Mouse (Mus musculus) urinary bladder, postnatal 25 days (tissue): ENCODE measurements around the gene Gtse1.
A peak's percentile ranks its signal among the peaks of the same experiment; 100 is the strongest.
"Not testable (repeated sequence)": the region's sequence is repeated elsewhere in the genome, so short reads cannot be mapped to it uniquely, and the experiment has no call there.

ENCODE experiments used
- DNase-seq: peaks from one replicate; pipeline ENCODE4 v3.0.0; 2022; ENCODE audit warnings: low spot score

Gtse1 gene

GRCm38 (mm10) chr15:85859490-85860031, at the start of gene Gtse1:
Gtse1 (plus strand) TSS chr15:85859745.
- peak; percentile 83 for DNase-seq

GRCm38 (mm10) chr15:85810462-85810805, 49.1 kb upstream of the Gtse1 start:
- DNase-seq, result no peak

- DNase-seq, result peak; percentile 24
These were observed 48.6 kb upstream of the Gtse1 start for GRCm38 (mm10) chr15:85810806-85811521.

GRCm38 (mm10) chr15:85811535-85812277, 47.8 kb upstream of the Gtse1 start, which contains the start of gene Cdpf1:
Cdpf1 (minus strand) TSS chr15:85811697.
- peak; percentile 100 for DNase-seq

GRCm38 (mm10) chr15:85813428-85813827, 46.1 kb upstream of the Gtse1 start:
- DNase-seq, result no peak

- DNase-seq, result peak; percentile 43
These were observed 38.1 kb upstream of the Gtse1 start, which contains the start of gene Pkdrej for GRCm38 (mm10) chr15:85821203-85822010. Pkdrej (minus strand) TSS chr15:85821734.

- DNase-seq, result no peak
These were observed 37.6 kb upstream of the Gtse1 start for GRCm38 (mm10) chr15:85822011-85822359.

GRCm38 (mm10) chr15:85826676-85827075, 32.9 kb upstream of the Gtse1 start:
- no peak for DNase-seq

- no peak for DNase-seq
These were observed 31.5 kb upstream of the Gtse1 start for GRCm38 (mm10) chr15:85828071-85828470.

GRCm38 (mm10) chr15:85829470-85829869, 30.1 kb upstream of the Gtse1 start:
- no peak for DNase-seq

- peak; percentile 80 for DNase-seq
These were observed 27.5 kb upstream of the Gtse1 start, which contains the start of gene Ttc38 for GRCm38 (mm10) chr15:85831954-85832590. Ttc38 (plus strand) TSS chr15:85832306.

- no peak for DNase-seq
These were observed 26.9 kb upstream of the Gtse1 start for GRCm38 (mm10) chr15:85832599-85832998.

GRCm38 (mm10) chr15:85835335-85835734, 24.2 kb upstream of the Gtse1 start:
- no peak for DNase-seq

GRCm38 (mm10) chr15:85836887-85837286, 22.7 kb upstream of the Gtse1 start:
- peak; percentile 37 for DNase-seq

- DNase-seq, result no peak
These were observed 18.6 kb upstream of the Gtse1 start for GRCm38 (mm10) chr15:85840983-85841382.

- DNase-seq, result no peak
These were observed 17.7 kb upstream of the Gtse1 start for GRCm38 (mm10) chr15:85841796-85842360.

GRCm38 (mm10) chr15:85845071-85845470, 14.5 kb upstream of the Gtse1 start:
- DNase-seq, result no peak

- no peak for DNase-seq
These were observed 7.7 kb upstream of the Gtse1 start for GRCm38 (mm10) chr15:85851656-85852392.

- DNase-seq, result no peak
These were observed 510 bp upstream of the Gtse1 start for GRCm38 (mm10) chr15:85858980-85859489.

- not testable (repeated sequence) for DNase-seq
These were observed 6.4 kb downstream of the Gtse1 start for GRCm38 (mm10) chr15:85865913-85866312.
